Mouse (Mus musculus): ENCODE data around the gene Pdk3.

GRCm38 (mm10) chrX:93750566-93750965 lies 81.4 kb downstream of the Pdk3 start:
- TF ChIP-seq CHD1 (IDR thresholded peaks at IDR 0.05; ENCODE audit: low read depth, low read length) (no peak), POLR2A (IDR thresholded peaks at IDR 0.05; ENCODE audit: low read depth, low read length) (no peak), UBTF (IDR thresholded peaks at IDR 0.05; ENCODE audit: low read depth, low read length) (no peak), TCF12 (IDR thresholded peaks at IDR 0.05; ENCODE audit: low read depth, low read length) (no peak), CTCF (conservative IDR thresholded peaks at IDR 0.05 in 1 of 2, IDR thresholded peaks at IDR 0.05 in 1 of 2; ENCODE audit: low read depth in 2 of 2, low read length in 2 of 2) (no peak), HCFC1 (IDR thresholded peaks at IDR 0.05; ENCODE audit: low read depth, low read length) (no peak), E2F4 (IDR thresholded peaks at IDR 0.05; ENCODE audit: insufficient replicate concordance, low read depth, low read length) (no peak), MAZ (IDR thresholded peaks at IDR 0.05; ENCODE audit: low read depth, low read length) (no peak), EP300 (IDR thresholded peaks at IDR 0.05; ENCODE audit: low read length) (no peak), RAD21 (IDR thresholded peaks at IDR 0.05; ENCODE audit: low read depth, low read length) (no peak), ELF1 (IDR thresholded peaks at IDR 0.05; ENCODE audit: low read depth, low read length) (no peak), CHD2 (IDR thresholded peaks at IDR 0.05; ENCODE audit: low read length) (no peak)
